Mouse (Mus musculus) urinary bladder, postnatal 25 days (tissue): ENCODE data around the gene Slc29a4.

Experiments used
- DNase-seq: peaks from one replicate; pipeline ENCODE4 v3.0.0; 2022; ENCODE audit warnings: low spot score

The Slc29a4 gene

GRCm38 (mm10) chr5:142692248-142692647 lies at the start of gene Slc29a4:
Slc29a4 (plus strand) TSS chr5:142692512.
- no peak for DNase-seq

- no peak for DNase-seq
Observed at GRCm38 (mm10) chr5:142648162-142648561, 44.1 kb upstream of the Slc29a4 start.

- no peak for DNase-seq
Observed at GRCm38 (mm10) chr5:142649460-142650050, 42.8 kb upstream of the Slc29a4 start.

DNA sequence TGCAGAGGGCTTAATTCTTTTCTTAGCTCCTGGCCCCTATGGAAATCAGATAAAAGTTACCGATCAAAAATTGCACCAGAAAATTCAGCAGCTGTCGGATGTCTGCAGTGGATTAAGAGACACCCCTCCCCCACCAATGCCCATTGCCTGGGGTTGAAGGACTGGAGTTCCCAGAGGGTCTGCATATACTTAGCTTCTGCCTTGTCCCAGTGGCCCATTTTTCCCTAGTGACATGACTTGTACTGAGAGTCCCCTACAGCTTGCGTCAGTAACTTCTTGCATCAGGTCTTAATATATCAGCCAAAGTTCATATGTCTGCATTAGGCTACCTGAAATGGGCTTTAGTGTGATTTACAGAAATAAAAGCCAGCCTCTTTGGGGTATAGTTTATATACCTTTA lies 41.9 kb upstream of the Slc29a4 start:
- DNase-seq, result no peak

- no peak for DNase-seq
Observed at GRCm38 (mm10) chr5:142650794-142651497, 41.4 kb upstream of the Slc29a4 start.

- DNase-seq, result no peak
Observed at GRCm38 (mm10) chr5:142652266-142652665, 40.0 kb upstream of the Slc29a4 start.

GRCm38 (mm10) chr5:142660656-142661434 lies 31.5 kb upstream of the Slc29a4 start:
- no peak for DNase-seq

DNA sequence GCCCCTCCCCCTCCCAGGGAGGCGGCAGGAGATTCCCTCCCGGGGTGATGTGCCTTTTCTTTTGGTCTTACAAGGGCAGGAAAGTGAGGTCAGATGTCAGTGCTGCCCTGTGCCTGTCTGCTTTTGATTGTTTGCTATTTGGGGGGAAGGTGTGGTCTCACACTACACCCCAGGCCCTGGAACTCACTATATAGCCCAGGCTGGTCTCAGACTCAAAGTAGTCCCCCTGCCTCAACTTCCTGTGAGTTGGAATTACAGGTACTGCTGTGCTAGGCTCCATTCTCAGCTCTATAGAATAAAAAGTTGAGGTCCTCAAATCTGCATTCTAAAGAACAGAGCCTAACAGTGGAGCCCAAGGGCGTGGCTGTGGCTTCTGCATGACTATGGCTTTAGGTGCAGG lies 24.4 kb upstream of the Slc29a4 start:
- DNase-seq, result no peak

GRCm38 (mm10) chr5:142668556-142669263 lies 23.6 kb upstream of the Slc29a4 start:
- DNase-seq, result no peak

GRCm38 (mm10) chr5:142669726-142670125 lies 22.6 kb upstream of the Slc29a4 start:
- no peak for DNase-seq

- no peak for DNase-seq
Observed at GRCm38 (mm10) chr5:142673082-142673481, 19.2 kb upstream of the Slc29a4 start.

DNA sequence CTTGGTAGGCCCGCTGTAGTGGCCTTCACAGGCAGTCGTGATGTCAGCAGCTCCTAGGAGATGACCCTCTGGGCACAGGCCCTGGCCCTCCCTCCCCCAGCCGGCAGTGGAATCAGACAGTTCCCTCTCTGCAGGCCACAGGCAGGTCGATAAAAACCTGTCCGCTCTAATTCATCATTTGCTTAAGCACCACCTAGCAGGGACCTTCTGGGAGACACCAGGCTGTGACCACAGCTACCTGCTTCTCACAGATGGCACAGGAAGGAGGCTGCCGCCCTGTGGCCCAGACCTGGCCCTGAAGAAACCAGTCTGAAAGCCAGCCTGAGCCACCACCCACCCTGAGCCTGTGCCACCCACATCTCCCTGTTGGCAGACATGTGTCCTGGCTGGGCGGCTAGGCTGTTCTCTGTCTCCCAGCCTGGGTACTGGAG lies 14.2 kb upstream of the Slc29a4 start:
- no peak for DNase-seq

- no peak for DNase-seq
Observed at GRCm38 (mm10) chr5:142679065-142679464, 13.2 kb upstream of the Slc29a4 start.

DNA sequence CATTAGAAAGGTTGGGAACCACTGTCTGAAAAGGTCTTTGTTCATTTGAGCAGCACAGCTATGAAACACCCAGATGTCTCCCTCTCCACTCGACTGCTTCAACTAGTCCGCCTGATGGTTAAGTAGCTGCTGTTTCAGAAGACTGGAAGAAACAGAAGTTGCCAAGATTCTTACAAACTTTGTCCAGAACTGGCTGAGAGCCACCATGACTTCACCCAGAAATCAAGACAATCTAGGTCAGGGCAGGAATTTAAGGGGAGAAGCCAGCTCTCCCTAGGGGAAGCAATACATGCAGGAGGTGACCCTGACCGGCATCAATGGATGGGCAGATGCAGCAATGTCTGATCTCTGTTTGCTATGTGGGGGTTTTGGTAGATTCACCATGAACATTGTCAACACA lies 10.4 kb upstream of the Slc29a4 start:
- no peak for DNase-seq

DNA sequence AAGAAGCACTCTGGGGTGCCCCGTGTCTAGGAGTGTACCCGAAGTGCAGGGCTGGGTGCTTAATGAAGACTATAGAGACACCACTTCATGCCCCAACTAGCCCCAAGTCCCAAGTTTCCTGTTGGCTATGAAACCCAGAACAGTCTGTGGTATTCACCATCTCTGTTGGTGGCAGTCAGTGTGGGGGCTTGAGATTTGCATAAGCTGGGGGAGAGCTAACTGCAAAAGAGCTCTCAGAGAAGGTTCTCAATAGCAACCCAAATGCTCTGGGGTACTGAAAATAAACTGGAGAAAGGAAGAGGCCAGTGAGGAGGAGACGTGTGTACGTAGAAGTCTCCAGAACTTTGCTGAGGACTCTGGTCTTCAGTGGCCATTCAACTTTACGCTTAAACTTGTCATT lies 9.8 kb upstream of the Slc29a4 start:
- DNase-seq, result no peak

GRCm38 (mm10) chr5:142688866-142689265 lies 3.4 kb upstream of the Slc29a4 start:
- DNase-seq, result no peak

- no peak for DNase-seq
Observed at GRCm38 (mm10) chr5:142690343-142690742, 2.0 kb upstream of the Slc29a4 start.

- DNase-seq, result no peak
Observed at GRCm38 (mm10) chr5:142692971-142693737, 842 bp downstream of the Slc29a4 start.

DNA sequence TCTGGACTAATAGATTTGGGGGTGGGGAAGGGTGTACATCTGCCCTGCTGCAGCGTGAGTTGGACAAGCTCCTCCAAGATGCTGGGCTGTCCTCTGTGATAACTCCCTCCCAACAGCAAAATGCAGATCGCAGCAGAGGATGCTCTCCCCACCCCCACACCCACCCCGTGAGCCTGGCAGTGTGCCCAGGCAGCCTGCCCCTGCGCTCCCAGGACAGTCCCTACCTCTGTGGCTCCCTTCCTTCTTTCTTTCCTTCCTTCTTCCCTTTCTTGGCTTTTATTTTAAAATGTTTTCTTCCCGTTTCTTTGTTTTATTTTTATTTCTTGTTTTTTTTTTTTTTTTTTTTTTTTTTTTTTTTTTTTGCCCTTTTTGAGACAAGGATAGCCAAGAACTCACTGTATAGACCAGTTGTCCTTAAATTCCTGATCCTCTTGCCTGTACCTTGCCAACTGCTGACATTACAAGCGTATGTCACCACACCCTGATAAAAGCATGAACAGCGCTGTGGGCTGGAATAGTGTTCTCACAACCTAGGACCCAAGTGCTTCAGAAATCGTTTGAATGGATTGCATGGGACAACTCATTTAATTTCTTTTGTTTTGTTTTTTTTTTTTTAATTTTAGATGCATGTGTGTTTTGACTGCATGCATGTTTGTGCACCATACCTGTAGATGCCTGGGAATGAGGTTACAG lies 1.6 kb downstream of the Slc29a4 start:
- DNase-seq, result no peak

- peak; percentile 65 for DNase-seq
Observed at GRCm38 (mm10) chr5:142694627-142695340, 2.5 kb downstream of the Slc29a4 start.
